Mouse (Mus musculus) midbrain, embryonic 10.5 days (tissue): ENCODE data around the gene Ptpn22. TPM values are rescaled to one million over a fixed set of nuclear protein-coding genes. Genes with fewer than 3 reads are reported as not detected.
"Not testable (repeated sequence)": the region's sequence is repeated elsewhere in the genome, so short reads cannot be mapped to it uniquely, and the experiment has no call there.

Source experiments
- DNase-seq: peaks from one replicate; pipeline ENCODE4 v3.0.0-alpha.2; 2017; ENCODE audit warnings: low spot score
- H3K27ac ChIP-seq: fragments of 300-500 bp; sonication (generic); replicated peaks from 2 replicates; pipeline ENCODE4 v1.5.1; 2016; ENCODE audit warnings: mild to moderate bottlenecking
- H3K27me3 ChIP-seq: fragments of 300-500 bp; sonication (generic); 2 replicates; pipeline ENCODE4 v1.6.1; 2016; ENCODE audit warnings: low read depth, mild to moderate bottlenecking; ENCODE audit not compliant: poor library complexity, severe bottlenecking
- H3K36me3 ChIP-seq: fragments of 300-500 bp; sonication (generic); 2 replicates; pipeline ENCODE4 v1.6.1; 2016; ENCODE audit warnings: mild to moderate bottlenecking, moderate library complexity
- H3K4me1 ChIP-seq: fragments of 300-500 bp; sonication (generic); 2 replicates; pipeline ENCODE4 v1.6.1; 2016
- H3K4me3 ChIP-seq: fragments of 300-500 bp; sonication (generic); 2 replicates; pipeline ENCODE4 v1.5.1; 2016; ENCODE audit warnings: mild to moderate bottlenecking, moderate library complexity
- H3K9me3 ChIP-seq: fragments of 300-500 bp; sonication (generic); replicated peaks from 2 replicates; pipeline ENCODE4 v1.6.1; 2016; ENCODE audit warnings: mild to moderate bottlenecking
- WGBS: fragments of 180-500 bp; shearing (Covaris S2); methylation state at CpG from one replicate; pipeline ENCODE4 v1.1.7; 2016; 5-methylcytosine and 5-hydroxymethylcytosine counted together
- polyA plus RNA-seq: library from polyadenylated mRNA; unstranded; fragments of >200 nt; fragmentation: Nextera tagmentation; extraction: Ambion mirVana; gene quantifications from 2 replicates; pipeline ENCODE4 v1.2.1, GENCODE M21; 2016

Ptpn22 gene
- 0.12 and 0.22 TPM in 2 replicates for polyA plus RNA-seq

DNA sequence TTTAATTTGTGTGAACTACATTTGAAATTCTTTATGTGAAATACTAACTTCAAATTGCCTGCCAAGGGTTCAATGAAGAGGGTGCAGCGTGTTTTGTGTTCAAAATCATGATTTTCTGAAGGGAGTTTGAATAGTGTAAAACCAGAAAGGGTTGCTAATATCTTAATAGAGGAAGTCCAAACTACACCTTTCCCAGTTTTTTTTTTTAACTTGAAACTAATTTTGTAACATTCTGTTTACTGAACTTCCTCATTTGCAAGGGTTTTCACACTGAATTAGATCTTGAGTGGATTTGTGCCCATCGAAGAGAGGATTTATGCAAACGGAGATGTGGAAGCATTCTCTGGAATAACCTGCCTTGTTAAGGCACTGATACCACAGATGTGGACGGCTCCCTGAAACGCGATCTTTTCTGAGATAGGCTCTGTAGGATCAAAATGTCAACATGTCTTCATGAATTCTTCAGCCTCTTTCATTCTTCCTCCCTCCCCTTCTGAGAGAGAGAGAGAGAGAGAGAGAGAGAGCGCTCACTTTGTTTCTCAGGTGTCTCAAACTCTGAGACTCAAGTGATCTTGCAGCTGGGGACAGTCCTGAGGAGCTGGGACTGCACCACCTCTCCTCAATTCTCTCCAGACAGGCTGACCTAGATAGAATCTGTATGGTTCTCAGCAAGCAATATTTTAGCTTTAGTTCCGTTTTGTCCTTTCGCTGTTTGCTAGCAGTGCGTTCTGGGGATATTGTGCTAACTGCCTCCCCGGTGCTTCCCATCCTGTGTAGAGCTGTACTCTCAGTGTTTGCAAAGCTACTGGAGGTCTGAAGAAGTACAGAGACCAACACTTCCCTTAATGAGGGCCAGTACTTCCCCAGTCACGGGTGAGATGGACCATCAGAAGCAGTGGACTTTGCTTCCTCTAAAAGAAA is at the start of gene Ptpn22:
Ptpn22 (plus strand) TSS at position 915 of the 921 bp plus-strand sequence.
- no peak for DNase-seq
- Histone ChIP-seq H3K4me3 (no peak within 1 kb of the TSS), H3K27me3 (no peaks in the 10 kb centered on the region), H3K9me3 (no peaks in the 10 kb centered on the region), H3K36me3 (no peaks in the 10 kb centered on the region), H3K4me1 (no peaks in the 10 kb centered on the region), H3K27ac (no peak within 1 kb of the TSS)
- 83% methylated on average over 12 of the region's 12 CpGs for WGBS

DNA sequence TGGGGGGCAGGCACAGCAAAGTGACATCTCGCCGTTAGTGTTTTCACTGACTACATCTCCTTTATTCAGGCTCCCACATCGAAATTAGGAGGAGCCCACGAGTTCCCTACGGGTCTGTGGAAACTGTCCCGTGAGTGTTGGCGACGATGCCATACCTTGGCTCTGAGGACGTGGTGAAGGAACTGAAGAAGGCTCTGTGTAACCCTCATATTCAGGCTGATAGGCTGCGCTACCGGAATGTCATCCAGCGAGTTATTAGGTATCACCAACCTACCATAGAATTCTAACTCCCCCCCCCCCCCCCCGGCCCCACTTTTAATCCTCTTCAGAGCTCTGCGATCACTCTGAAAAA is 49.8 kb upstream of the Ptpn22 start:
- Histone ChIP-seq H3K36me3 (peaks cover 44% of the 10 kb centered on the region), H3K27me3 (no peaks in the 10 kb centered on the region), H3K4me1 (peaks cover 19% of the 10 kb centered on the region), H3K27ac (peak overlapping the region; percentile 93), H3K9me3 (no peaks in the 10 kb centered on the region), H3K4me3 (peak overlapping the region; percentile 64)
- under 1% methylated on average over 14 of the region's 14 CpGs for WGBS
- no peak for DNase-seq

DNA sequence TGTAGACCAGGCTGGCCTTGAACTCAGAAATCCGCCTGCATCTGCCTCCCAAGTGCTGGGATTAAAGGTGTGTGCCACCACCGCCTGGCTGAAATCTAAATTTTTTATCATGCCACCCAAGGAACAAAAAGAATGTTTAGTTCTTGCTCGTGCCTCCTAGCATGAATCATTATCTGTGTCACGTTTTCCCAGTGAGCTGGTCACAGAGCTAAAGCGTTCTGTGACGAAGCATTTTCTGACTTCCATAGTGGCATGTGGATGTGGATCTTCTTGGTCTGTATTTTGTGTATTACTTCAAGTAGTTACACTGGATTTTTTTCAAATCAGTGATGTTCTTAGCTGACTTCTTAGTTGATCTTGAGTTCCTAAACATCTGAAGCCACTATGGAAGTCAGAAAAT is 48.6 kb upstream of the Ptpn22 start:
- Histone ChIP-seq H3K4me3 (no peak overlapping the region), H3K36me3 (peaks cover 42% of the 10 kb centered on the region), H3K27ac (no peak overlapping the region), H3K4me1 (peaks cover 19% of the 10 kb centered on the region), H3K9me3 (no peaks in the 10 kb centered on the region), H3K27me3 (no peaks in the 10 kb centered on the region)
- DNase-seq, result no peak
- 91% methylated on average over 6 of the region's 6 CpGs for WGBS

DNA sequence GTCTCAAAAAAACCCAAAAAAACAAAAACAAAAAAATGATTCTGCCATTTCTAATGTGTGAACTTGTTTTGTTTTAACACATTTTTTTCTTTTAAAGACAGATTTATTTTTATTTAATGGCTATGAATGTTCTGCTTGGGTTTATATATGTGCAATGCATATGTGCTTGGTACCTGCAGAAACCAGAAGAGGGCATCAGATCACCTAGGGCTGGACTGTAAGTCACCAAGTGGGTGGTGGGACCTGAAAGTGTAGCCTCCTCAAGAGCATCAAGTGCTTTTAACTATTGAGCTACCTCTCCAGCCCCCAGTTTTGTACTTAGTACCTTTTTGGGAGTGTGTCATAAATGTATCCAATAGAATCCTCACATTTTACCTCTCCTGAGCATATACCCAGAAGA is 32.0 kb upstream of the Ptpn22 start:
- no peaks in the 10 kb centered on the region for H3K27me3 ChIP-seq
- no peaks in the 10 kb centered on the region for H3K4me1 ChIP-seq
- H3K27ac ChIP-seq, result no peak overlapping the region
- no peak overlapping the region for H3K4me3 ChIP-seq
- H3K9me3 ChIP-seq, result no peaks in the 10 kb centered on the region
- peaks cover 10% of the 10 kb centered on the region for H3K36me3 ChIP-seq
- DNase-seq, result no peak

DNA sequence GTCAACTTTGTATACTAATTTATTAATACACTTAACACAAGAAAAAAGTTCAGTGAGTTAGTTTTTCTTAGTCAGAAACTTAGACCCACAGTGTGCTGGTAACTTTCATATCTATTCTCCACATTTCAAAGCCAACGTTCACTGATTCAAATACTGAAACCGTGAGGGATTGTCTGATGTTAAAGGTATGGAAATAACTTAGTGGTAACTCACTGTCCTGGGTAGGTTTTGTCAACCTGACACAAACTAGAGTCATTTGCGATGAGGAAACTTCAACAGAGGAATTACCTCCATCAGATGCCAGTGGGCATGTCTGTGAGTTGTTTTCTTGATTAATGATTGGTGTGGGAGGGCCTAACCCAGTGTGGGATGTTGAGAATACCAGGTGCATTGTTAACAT is 30.6 kb upstream of the Ptpn22 start:
- Histone ChIP-seq H3K4me1 (no peaks in the 10 kb centered on the region), H3K9me3 (no peaks in the 10 kb centered on the region), H3K4me3 (no peak overlapping the region), H3K27ac (no peak overlapping the region), H3K36me3 (no peaks in the 10 kb centered on the region), H3K27me3 (no peaks in the 10 kb centered on the region)
- no peak for DNase-seq
- 93% methylated on average over 3 of the region's 3 CpGs for WGBS

DNA sequence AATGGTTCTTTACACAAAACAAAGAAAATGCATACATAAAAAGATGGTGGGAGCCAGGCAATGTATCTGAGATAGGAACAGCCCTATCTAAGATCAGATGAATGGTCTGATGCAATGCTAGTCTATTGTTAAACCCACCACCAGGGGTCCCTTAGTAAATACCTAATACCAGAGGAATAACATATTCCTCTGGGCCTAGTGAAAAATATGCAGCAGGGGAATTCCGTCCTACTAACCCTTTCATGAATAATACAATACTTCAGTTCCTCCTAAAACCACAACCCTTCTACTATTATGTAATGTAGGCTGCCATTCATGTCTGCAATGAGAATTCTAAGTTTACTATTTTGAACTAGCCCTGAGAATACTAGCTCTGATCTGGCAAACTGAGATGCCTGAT is 28.9 kb upstream of the Ptpn22 start:
- DNase-seq, H3K27me3 ChIP-seq, H3K9me3 ChIP-seq, H3K4me3 ChIP-seq, H3K4me1 ChIP-seq, H3K36me3 ChIP-seq, H3K27ac ChIP-seq: not testable (repeated sequence)
- 83% methylated on average over 1 of the region's 1 CpGs for WGBS

DNA sequence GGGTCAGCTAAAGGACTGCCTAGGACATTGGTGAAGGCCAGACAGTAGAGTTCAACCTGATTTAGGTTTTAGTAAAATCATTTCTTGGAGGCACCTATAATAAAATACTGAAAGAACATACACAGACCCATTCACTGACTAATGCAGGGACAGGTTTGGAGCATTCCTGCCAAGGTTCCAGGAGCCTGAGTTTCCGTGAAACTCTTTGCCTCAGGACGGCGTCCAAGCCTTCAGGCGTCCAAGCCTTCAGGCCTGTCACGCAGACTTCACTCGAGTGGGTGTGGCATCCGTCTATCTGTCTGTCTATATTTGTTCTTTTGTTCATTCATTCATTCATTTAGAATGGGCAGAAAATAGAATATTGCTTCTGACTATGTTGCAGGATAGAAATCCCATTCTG is 28.4 kb upstream of the Ptpn22 start:
- no peak for DNase-seq
- Histone ChIP-seq H3K27ac (no peak overlapping the region), H3K9me3 (no peaks in the 10 kb centered on the region), H3K4me1 (no peaks in the 10 kb centered on the region), H3K36me3 (no peaks in the 10 kb centered on the region), H3K27me3 (no peaks in the 10 kb centered on the region), H3K4me3 (no peak overlapping the region)
- WGBS, result 83% methylated on average over 7 of the region's 7 CpGs

DNA sequence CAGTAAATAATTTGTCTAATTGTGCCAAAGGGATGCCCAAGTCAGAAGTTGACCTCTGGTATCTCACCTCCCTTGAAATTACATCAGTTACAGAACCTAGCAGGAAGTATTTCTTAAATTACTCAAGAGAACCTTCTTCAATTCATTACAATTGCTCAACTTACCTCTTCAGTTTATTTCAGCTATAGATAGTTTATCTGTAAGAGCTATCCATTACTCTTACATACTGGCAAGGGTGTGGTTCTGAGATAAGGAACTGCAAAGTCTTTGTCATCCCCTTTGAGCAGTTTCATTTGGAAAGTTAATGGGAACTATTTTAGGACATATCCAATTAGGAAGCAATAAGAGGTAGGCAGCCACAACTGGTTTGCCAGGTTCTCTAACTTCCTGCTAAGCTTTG is 27.2 kb upstream of the Ptpn22 start, which contains the start of gene Bcl2l15:
Bcl2l15 (plus strand) TSS at position 176 of the 400 bp plus-strand sequence.
- no peaks in the 10 kb centered on the region for H3K4me1 ChIP-seq

DNA sequence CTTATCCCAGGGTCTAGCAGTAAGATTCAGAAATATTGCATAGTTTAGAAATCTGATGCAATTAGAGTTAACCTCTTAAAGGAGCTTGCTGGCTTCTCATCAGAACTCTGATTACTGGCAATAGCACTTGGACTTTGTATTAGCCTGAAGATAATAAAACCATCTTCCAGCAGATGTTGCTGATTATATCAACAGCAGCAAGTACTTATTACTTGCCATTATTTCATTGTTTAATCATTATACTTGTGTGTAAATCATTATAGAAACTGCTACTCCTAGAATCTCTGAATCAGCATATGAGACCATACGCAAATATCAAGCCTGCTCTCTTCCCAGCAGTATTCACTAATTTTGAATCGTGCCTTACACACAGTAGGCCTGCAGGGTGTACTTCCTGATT is 25.6 kb upstream of the Ptpn22 start:
- Histone ChIP-seq H3K4me3 (no peak overlapping the region), H3K27me3 (no peaks in the 10 kb centered on the region), H3K9me3 (no peaks in the 10 kb centered on the region), H3K36me3 (no peaks in the 10 kb centered on the region), H3K4me1 (no peaks in the 10 kb centered on the region), H3K27ac (no peak overlapping the region)
- WGBS, result 89% methylated on average over 2 of the region's 2 CpGs
- DNase-seq, result no peak

More for the DNA sequence above, 27.2 kb upstream of the Ptpn22 start, which contains the start of gene Bcl2l15:
- Histone ChIP-seq H3K27ac (no peak within 1 kb of the TSS), H3K4me3 (no peak within 1 kb of the TSS), H3K9me3 (no peaks in the 10 kb centered on the region), H3K36me3 (no peaks in the 10 kb centered on the region), H3K27me3 (no peaks in the 10 kb centered on the region)
- no peak for DNase-seq

DNA sequence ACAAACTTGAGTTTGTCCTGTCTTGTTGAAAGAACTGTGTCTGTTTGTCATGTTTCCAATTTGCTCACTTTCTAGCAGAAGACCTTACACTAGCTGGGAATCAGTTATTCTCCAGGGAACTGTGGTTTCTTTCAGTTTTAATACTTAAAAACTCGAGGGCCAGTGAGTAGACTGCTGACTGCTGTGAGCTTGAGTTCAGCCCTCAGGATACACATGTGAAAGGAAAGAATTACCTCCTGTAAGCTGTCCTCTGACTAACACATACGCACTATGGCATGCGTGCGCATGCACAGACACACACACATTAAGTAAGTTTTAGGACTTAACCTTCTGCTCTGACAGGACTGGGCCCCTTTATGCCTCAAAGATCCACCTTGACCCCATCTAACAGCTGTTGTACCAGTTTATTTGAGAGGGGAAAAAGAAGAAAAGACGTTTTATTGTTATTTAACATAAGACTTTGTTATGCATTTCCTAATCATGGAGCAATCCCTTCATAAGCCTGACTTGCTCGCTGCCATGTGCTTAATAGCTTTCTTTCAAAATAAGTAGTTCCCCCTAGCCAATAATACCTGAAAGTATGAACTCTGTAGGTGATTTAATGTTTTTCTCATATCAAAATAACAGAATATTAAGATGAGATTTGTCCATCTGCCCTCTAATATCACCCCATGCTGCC is 24.2 kb upstream of the Ptpn22 start:
- WGBS, result 77% methylated on average over 6 of the region's 6 CpGs
- no peak overlapping the region for H3K27ac ChIP-seq
- H3K4me1 ChIP-seq, result no peaks in the 10 kb centered on the region
- no peaks in the 10 kb centered on the region for H3K27me3 ChIP-seq
- H3K4me3 ChIP-seq, result no peak overlapping the region
- H3K9me3 ChIP-seq, result no peaks in the 10 kb centered on the region
- no peak for DNase-seq
- no peaks in the 10 kb centered on the region for H3K36me3 ChIP-seq

DNA sequence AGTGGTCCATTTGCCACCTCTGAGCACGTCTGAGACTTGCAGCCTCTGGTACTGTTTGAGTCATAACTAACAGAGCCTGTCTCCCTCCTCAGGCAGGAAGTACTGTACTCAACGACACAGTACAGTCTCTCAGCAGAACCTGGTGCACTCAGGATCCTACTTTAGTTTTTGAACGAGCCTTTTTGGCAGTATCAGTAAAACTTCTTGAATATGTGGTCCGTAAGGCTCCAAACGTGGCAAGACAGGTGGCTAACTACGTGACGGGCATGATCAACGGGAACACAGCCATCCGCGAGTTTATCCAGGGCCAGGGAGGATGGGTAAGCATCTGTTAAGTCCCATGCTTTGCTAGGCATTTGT is 23.7 kb upstream of the Ptpn22 start:
- no peak overlapping the region for H3K27ac ChIP-seq
- WGBS, result 86% methylated on average over 10 of the region's 10 CpGs
- no peaks in the 10 kb centered on the region for H3K4me1 ChIP-seq
- no peaks in the 10 kb centered on the region for H3K27me3 ChIP-seq
- H3K36me3 ChIP-seq, result no peaks in the 10 kb centered on the region
- H3K4me3 ChIP-seq, result no peak overlapping the region
- H3K9me3 ChIP-seq, result no peaks in the 10 kb centered on the region; the same call in 1 of the 2 replicates
- DNase-seq, result no peak

DNA sequence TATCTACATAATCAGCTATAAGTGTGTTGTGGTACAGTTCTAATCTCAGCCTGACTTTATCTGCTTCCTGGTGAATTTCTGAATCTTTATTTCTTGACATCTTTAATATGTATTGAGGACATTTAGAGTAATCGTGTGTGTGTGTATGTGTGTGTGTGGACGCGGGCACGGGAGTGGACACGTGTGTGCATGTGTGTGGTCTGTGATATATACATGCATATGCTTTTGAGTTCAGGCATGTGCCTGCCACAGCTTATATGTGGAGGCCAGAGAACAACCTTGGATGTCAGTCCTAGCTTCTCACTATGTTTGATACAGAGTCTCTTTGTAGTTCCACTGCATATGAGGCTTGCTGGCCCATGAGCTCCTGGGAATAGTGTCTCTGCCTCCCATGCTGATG is 23.1 kb upstream of the Ptpn22 start:
- no peaks in the 10 kb centered on the region for H3K4me1 ChIP-seq
- 95% methylated on average over 5 of the region's 5 CpGs for WGBS
- H3K4me3 ChIP-seq, result no peak overlapping the region
- no peaks in the 10 kb centered on the region; the same call in 1 of the 2 replicates for H3K9me3 ChIP-seq
- H3K27me3 ChIP-seq, result no peaks in the 10 kb centered on the region
- no peak overlapping the region for H3K27ac ChIP-seq
- no peaks in the 10 kb centered on the region for H3K36me3 ChIP-seq
- no peak for DNase-seq

DNA sequence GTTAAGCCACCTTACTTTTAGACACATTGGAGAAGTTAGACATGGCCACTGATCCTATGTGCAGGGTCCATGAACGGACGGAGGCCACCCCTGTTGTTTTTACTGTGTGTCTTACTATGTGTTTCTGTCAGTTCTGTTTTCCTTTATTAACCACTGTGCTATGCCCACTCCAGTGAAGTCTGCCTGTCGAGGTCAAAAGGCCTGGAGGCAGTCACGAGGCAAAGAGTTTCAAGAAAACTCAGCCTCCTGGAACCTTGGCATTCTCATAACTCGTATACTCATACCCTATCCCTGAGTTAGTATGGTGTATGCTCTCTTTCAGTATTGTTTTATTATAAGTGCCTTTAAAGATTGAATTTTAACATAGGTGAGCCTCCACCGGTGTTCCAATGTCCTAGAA is 19.9 kb upstream of the Ptpn22 start:
- no peak for DNase-seq
- 92% methylated on average over 6 of the region's 6 CpGs for WGBS
- Histone ChIP-seq H3K4me3 (no peak overlapping the region), H3K27me3 (no peaks in the 10 kb centered on the region), H3K4me1 (no peaks in the 10 kb centered on the region), H3K36me3 (no peaks in the 10 kb centered on the region), H3K9me3 (no peaks in the 10 kb centered on the region; the same call in 1 of the 2 replicates), H3K27ac (no peak overlapping the region)
